Mouse (Mus musculus) thymus, adult 2 months (tissue): ENCODE data around the gene Dctn1.

Experiments used
- CTCF ChIP-seq: fragments of 200-500 bp; IDR thresholded peaks from 2 replicates; pipeline ENCODE4 v1.5.1; 2012; ENCODE audit warnings: mild to moderate bottlenecking, control low read depth, low read length, moderate library complexity, borderline replicate concordance; ENCODE audit not compliant: control insufficient read depth, poor library complexity, insufficient read depth; ENCODE audit errors: extremely low read depth
- POLR2A ChIP-seq: fragments of 200-500 bp; IDR thresholded peaks from 2 replicates; pipeline ENCODE4 v1.6.1; 2012; ENCODE audit warnings: mild to moderate bottlenecking, low read length, control low read depth, moderate library complexity; ENCODE audit not compliant: control insufficient read depth, poor library complexity, insufficient read depth; ENCODE audit errors: extremely low read depth

GRCm38 (mm10) chr6:83180605-83181004 lies 14.9 kb downstream of the Dctn1 start:
- TF ChIP-seq POLR2A (no peak), CTCF (no peak)
